24 mouse cellular contexts compared by ENCODE assay signal in genomic region chr15:25956001-25956400, GRCm38 (mm10). TPM values are rescaled to one million over a fixed set of nuclear protein-coding genes. Genes with fewer than 3 reads are reported as not detected.
DNase-seq lines count a peak whose midpoint lies in the region; ATAC-seq and TF ChIP-seq lines count a peak whose summit lies in the region.
"Had no signal": no experiment of that assay in that cellular context is flagged by ENCODE, and none has a peak within 500 bp of the region (broad histone marks: within the 10 kb centered on the region; RNA-seq: fewer than 3 reads in every experiment).

No protein-coding gene starts in this region.

- 69% methylated on average over 5 of the region's 5 CpGs for WGBS in forebrain, embryonic 11.5 days
- 65% methylated on average over 5 of the region's 5 CpGs for WGBS in forebrain, embryonic 16.5 days
- WGBS in heart, embryonic 12.5 days, result 62% methylated on average over 5 of the region's 5 CpGs
- WGBS in kidney, adult 2 months, result 39% methylated on average over 5 of the region's 5 CpGs
- WGBS in midbrain, embryonic 12.5 days, result 72% methylated on average over 5 of the region's 5 CpGs
- 82% methylated on average over 5 of the region's 5 CpGs for WGBS in midbrain, embryonic 11.5 days

- H3K4me2 ChIP-seq in forebrain, embryonic 11.5 days (ENCODE audit: low read depth, low read length, severe bottlenecking), result no peak overlapping the region
- H3K4me2 ChIP-seq in forebrain, embryonic 16.5 days (ENCODE audit: low read length), result no peak overlapping the region
- no peak overlapping the region for H3K4me2 ChIP-seq in heart, embryonic 12.5 days
- no peak overlapping the region for H3K4me2 ChIP-seq in midbrain, embryonic 12.5 days (replicated peaks)
- no peak overlapping the region for H3K4me2 ChIP-seq in midbrain, embryonic 11.5 days
- H3K4me2 ChIP-seq: embryonic facial prominence, embryonic 15.5 days; heart, embryonic 11.5 days; hindbrain, embryonic 15.5 days; intestine, embryonic 15.5 days; limb, embryonic 13.5 days; liver, embryonic 11.5 days; lung, embryonic 15.5 days; midbrain, embryonic 13.5 days had no signal

- DNase-seq in forebrain, embryonic 11.5 days (ENCODE audit: low spot score), result no peak
- no peak for DNase-seq in heart, postnatal 25 days (ENCODE audit: low spot score)
- DNase-seq in kidney, adult 2 months, result no peak
- DNase-seq in kidney, adult 18-20 months, result no peak
- no peak for DNase-seq in midbrain, embryonic 11.5 days (ENCODE audit: low spot score, missing footprints)
- DNase-seq: adrenal gland, adult 8-10 months; cerebellum, adult 2 months; cerebellum, postnatal 25 days; gastrocnemius, postnatal 10 days; thymus, adult 2 months; thymus, postnatal 36 days had no signal

- no peaks in the 10 kb centered on the region for H3K4me1 ChIP-seq in forebrain, embryonic 11.5 days (replicated peaks; ENCODE audit: control insufficient read depth, insufficient read depth, low read length)
- no peaks in the 10 kb centered on the region for H3K4me1 ChIP-seq in forebrain, embryonic 16.5 days (replicated peaks; ENCODE audit: control insufficient read depth, insufficient read depth, low read length)
- H3K4me1 ChIP-seq in heart, embryonic 12.5 days (replicated peaks), result peaks cover 24% of the 10 kb centered on the region
- H3K4me1 ChIP-seq in kidney, adult 2 months (ENCODE audit: control insufficient read depth, insufficient read depth, low read length), result peaks cover 33% of the 10 kb centered on the region
- peaks cover 3% of the 10 kb centered on the region; the same call in 1 of the 2 replicates for H3K4me1 ChIP-seq in midbrain, embryonic 12.5 days
- H3K4me1 ChIP-seq in midbrain, embryonic 11.5 days (ENCODE audit: control insufficient read depth, insufficient read depth, low read length), result no peaks in the 10 kb centered on the region
- H3K4me1 ChIP-seq: embryonic facial prominence, embryonic 15.5 days; hindbrain, embryonic 15.5 days; intestine, embryonic 15.5 days; lung, embryonic 15.5 days had no signal

- ATAC-seq in forebrain, embryonic 11.5 days (replicated peaks; ENCODE audit: low FRiP score), result peak; percentile 19; the same call in 1 of the 2 replicates
- ATAC-seq in forebrain, embryonic 16.5 days, result no peak
- ATAC-seq in heart, embryonic 12.5 days (ENCODE audit: insufficient number of reproducible peaks, low FRiP score), result no peak
- 0 out of 2 replicates have a peak, but pooled peaks have one; percentile 9 for ATAC-seq in midbrain, embryonic 12.5 days (ENCODE audit: low FRiP score, low read depth)
- ATAC-seq in midbrain, embryonic 11.5 days (ENCODE audit: low FRiP score), result no peak
- ATAC-seq: intestine, embryonic 15.5 days had no signal

- no peak for TF ChIP-seq CTCF in kidney, adult 2 months (conservative IDR thresholded peaks at IDR 0.05; ENCODE audit: insufficient read depth, insufficient read length, low read depth, low read length)

- H3K9ac ChIP-seq in forebrain, embryonic 11.5 days (ENCODE audit: low read length), result no peak overlapping the region
- H3K9ac ChIP-seq in forebrain, embryonic 16.5 days (replicated peaks; ENCODE audit: low read depth, low read length), result no peak overlapping the region
- no peak overlapping the region for H3K9ac ChIP-seq in heart, embryonic 12.5 days
- H3K9ac ChIP-seq in midbrain, embryonic 12.5 days (replicated peaks), result no peak overlapping the region
- H3K9ac ChIP-seq in midbrain, embryonic 11.5 days (ENCODE audit: low read length), result no peak overlapping the region
- H3K9ac ChIP-seq: embryonic facial prominence, embryonic 15.5 days; hindbrain, embryonic 15.5 days; intestine, embryonic 15.5 days; limb, embryonic 13.5 days; lung, embryonic 15.5 days; midbrain, embryonic 13.5 days had no signal

- H3K27me3 ChIP-seq in forebrain, embryonic 11.5 days (ENCODE audit: control insufficient read depth, insufficient read depth, low read length), result no peaks in the 10 kb centered on the region
- H3K27me3 ChIP-seq in forebrain, embryonic 16.5 days (replicated peaks; ENCODE audit: control insufficient read depth, insufficient read depth, low read length), result no peaks in the 10 kb centered on the region
- H3K27me3 ChIP-seq in heart, embryonic 12.5 days (replicated peaks), result no peaks in the 10 kb centered on the region
- H3K27me3 ChIP-seq in kidney, adult 2 months (replicated peaks; ENCODE audit: control insufficient read depth, insufficient read depth, low read length), result no peaks in the 10 kb centered on the region
- H3K27me3 ChIP-seq in midbrain, embryonic 12.5 days, result no peaks in the 10 kb centered on the region
- H3K27me3 ChIP-seq in midbrain, embryonic 11.5 days (ENCODE audit: control insufficient read depth, insufficient read depth, low read length), result no peaks in the 10 kb centered on the region
- H3K27me3 ChIP-seq: embryonic facial prominence, embryonic 15.5 days; hindbrain, embryonic 15.5 days; intestine, embryonic 15.5 days; lung, embryonic 15.5 days; midbrain, embryonic 13.5 days had no signal

- H3K27ac ChIP-seq in forebrain, embryonic 11.5 days (ENCODE audit: low read depth, low read length), result no peak overlapping the region
- no peak overlapping the region for H3K27ac ChIP-seq in forebrain, embryonic 16.5 days (ENCODE audit: low read length)
- H3K27ac ChIP-seq in heart, embryonic 12.5 days (ENCODE audit: poor library complexity, severe bottlenecking), result 0 out of 2 replicates have a peak overlapping the region, but pooled peaks have one; percentile 62
- H3K27ac ChIP-seq in kidney, adult 2 months (ENCODE audit: insufficient read depth, low read depth, low read length), result peak overlapping the region; percentile 93
- no peak overlapping the region for H3K27ac ChIP-seq in midbrain, embryonic 12.5 days (replicated peaks)
- H3K27ac ChIP-seq in midbrain, embryonic 11.5 days (ENCODE audit: low read depth, low read length), result no peak overlapping the region
- H3K27ac ChIP-seq: embryonic facial prominence, embryonic 10.5 days; embryonic facial prominence, embryonic 15.5 days; hindbrain, embryonic 15.5 days; intestine, embryonic 15.5 days; limb, embryonic 13.5 days; lung, embryonic 15.5 days; midbrain, embryonic 13.5 days had no signal

- intact Hi-C loops in heart, postnatal 25 days (cut with DNase I), result no loop called here

- H3K9me3 ChIP-seq in forebrain, embryonic 11.5 days (ENCODE audit: control insufficient read depth, low read length), result no peaks in the 10 kb centered on the region
- H3K9me3 ChIP-seq in forebrain, embryonic 16.5 days (ENCODE audit: control insufficient read depth, low read length), result no peaks in the 10 kb centered on the region
- H3K9me3 ChIP-seq in heart, embryonic 12.5 days (replicated peaks), result no peaks in the 10 kb centered on the region
- no peaks in the 10 kb centered on the region for H3K9me3 ChIP-seq in midbrain, embryonic 12.5 days
- no peaks in the 10 kb centered on the region for H3K9me3 ChIP-seq in midbrain, embryonic 11.5 days (ENCODE audit: control insufficient read depth, low read length)
- H3K9me3 ChIP-seq: embryonic facial prominence, embryonic 10.5 days; embryonic facial prominence, embryonic 15.5 days; G1E; hindbrain, embryonic 15.5 days; intestine, embryonic 15.5 days; limb, embryonic 13.5 days; lung, embryonic 15.5 days; midbrain, embryonic 13.5 days had no signal

- no peaks in the 10 kb centered on the region for H3K36me3 ChIP-seq in forebrain, embryonic 11.5 days (ENCODE audit: control insufficient read depth, insufficient read depth, low read length)
- no peaks in the 10 kb centered on the region for H3K36me3 ChIP-seq in forebrain, embryonic 16.5 days (ENCODE audit: control insufficient read depth, insufficient read depth)
- no peaks in the 10 kb centered on the region for H3K36me3 ChIP-seq in heart, embryonic 12.5 days
- no peaks in the 10 kb centered on the region for H3K36me3 ChIP-seq in kidney, adult 2 months (ENCODE audit: control insufficient read depth, insufficient read depth, low read length)
- H3K36me3 ChIP-seq in midbrain, embryonic 12.5 days, result no peaks in the 10 kb centered on the region
- H3K36me3 ChIP-seq in midbrain, embryonic 11.5 days (ENCODE audit: control insufficient read depth, insufficient read depth, low read length), result no peaks in the 10 kb centered on the region
- H3K36me3 ChIP-seq: embryonic facial prominence, embryonic 10.5 days; embryonic facial prominence, embryonic 15.5 days; G1E; hindbrain, embryonic 15.5 days; intestine, embryonic 15.5 days; limb, embryonic 13.5 days; lung, embryonic 15.5 days; midbrain, embryonic 13.5 days had no signal

- TF ChIP-seq POLR2A in kidney, adult 2 months (IDR thresholded peaks at IDR 0.05; ENCODE audit: low read depth, low read length), result no peak

- H3K4me3 ChIP-seq in forebrain, embryonic 11.5 days (ENCODE audit: low read depth, low read length), result no peak overlapping the region
- H3K4me3 ChIP-seq in forebrain, embryonic 16.5 days (replicated peaks; ENCODE audit: low read length), result no peak overlapping the region
- H3K4me3 ChIP-seq in heart, embryonic 12.5 days, result no peak overlapping the region
- H3K4me3 ChIP-seq in kidney, adult 2 months (ENCODE audit: insufficient read depth, low read depth, low read length), result no peak overlapping the region
- H3K4me3 ChIP-seq in midbrain, embryonic 12.5 days, result no peak overlapping the region
- no peak overlapping the region for H3K4me3 ChIP-seq in midbrain, embryonic 11.5 days (ENCODE audit: low read depth, low read length)
- H3K4me3 ChIP-seq: embryonic facial prominence, embryonic 10.5 days; embryonic facial prominence, embryonic 15.5 days; hindbrain, embryonic 15.5 days; intestine, embryonic 15.5 days; limb, embryonic 13.5 days; lung, embryonic 15.5 days; midbrain, embryonic 13.5 days had no signal

RNA-seq across cellular contexts. Expression of gene Zfp622, which starts 28.2 kb away (rescaled TPM):
- polyA plus RNA-seq in forebrain, embryonic 11.5 days (2014; fragmentation: Nextera tagmentation; extraction: Ambion mirVana), result 29.5 and 32.7 TPM in 2 replicates
- polyA plus RNA-seq in forebrain, embryonic 16.5 days (2015; fragmentation: Nextera tagmentation; extraction: Ambion mirVana), result 26.8 and 26.9 TPM in 2 replicates
- polyA plus RNA-seq in heart, embryonic 12.5 days (2016; fragmentation: Nextera tagmentation; extraction: Ambion mirVana), result 24.2 and 25.4 TPM in 2 replicates
- 10 to 100 TPM; 21.1 to 22.2 TPM for total RNA-seq in heart, postnatal 25 days (2021)
- 12.4 and 14.9 TPM in 2 replicates for polyA plus RNA-seq in kidney, adult 2 months (2012; rRNA removed)
- polyA plus RNA-seq in midbrain, embryonic 12.5 days (2016; fragmentation: Nextera tagmentation; extraction: Ambion mirVana), result 35.3 and 40.5 TPM in 2 replicates
- polyA plus RNA-seq in midbrain, embryonic 11.5 days (2014; fragmentation: Nextera tagmentation; extraction: Ambion mirVana), result 30.6 and 33.1 TPM in 2 replicates

Comparison
In these comparisons a context has a peak if more than half of its experiments do, and no peak if none do; other contexts are left out.
1. ATAC-seq: peak in forebrain, embryonic 11.5 days (single experiment) and midbrain, embryonic 12.5 days (single experiment); none in forebrain, embryonic 16.5 days (single experiment), heart, embryonic 12.5 days (single experiment) and midbrain, embryonic 11.5 days (single experiment).
2. H3K27ac ChIP-seq: peak in heart, embryonic 12.5 days (single experiment) and kidney, adult 2 months (single experiment); none in forebrain, embryonic 11.5 days (single experiment), forebrain, embryonic 16.5 days (single experiment), midbrain, embryonic 12.5 days (single experiment) and midbrain, embryonic 11.5 days (single experiment).